Mouse (Mus musculus) ES-Bruce4 (cell line): ENCODE measurements at regions not wholly inside any gene's neighbourhood (a gene's known extent, or its start where the extent isn't known, plus 50 kb on each side); places are given as distances from the start of the nearest gene placed in this dataset.

Experiments used
- H3K27ac ChIP-seq: 2 replicates; pipeline ENCODE4 v1.5.1; 2012; ENCODE audit warnings: low read length, inconsistent platforms; ENCODE audit not compliant: insufficient read depth
- H3K27me3 ChIP-seq: 2 replicates; pipeline ENCODE4 v1.6.1; 2012; ENCODE audit warnings: mild to moderate bottlenecking, low read length, inconsistent platforms; ENCODE audit not compliant: control insufficient read depth, poor library complexity, insufficient read depth, severe bottlenecking
- H3K36me3 ChIP-seq: 2 replicates; pipeline ENCODE4 v1.6.1; 2012; ENCODE audit warnings: inconsistent platforms, mild to moderate bottlenecking, low read length, moderate library complexity; ENCODE audit not compliant: control insufficient read depth, poor library complexity, insufficient read depth, severe bottlenecking
- H3K4me1 ChIP-seq: one replicate; pipeline ENCODE4 v1.8.1; 2011; ENCODE audit warnings: low read length; ENCODE audit not compliant: control insufficient read depth, insufficient read depth
- H3K4me3 ChIP-seq: 2 replicates; pipeline ENCODE4 v1.5.1; 2011; ENCODE audit warnings: low read depth, mild to moderate bottlenecking, low read length
- H3K9ac ChIP-seq: 2 replicates; pipeline ENCODE4 v1.6.1; 2012; ENCODE audit warnings: low read depth, mild to moderate bottlenecking, inconsistent platforms; ENCODE audit not compliant: poor library complexity, severe bottlenecking
- H3K9me3 ChIP-seq: replicated peaks from 2 replicates; pipeline ENCODE4 v1.6.1; 2012; ENCODE audit warnings: mild to moderate bottlenecking, low read length, inconsistent platforms; ENCODE audit not compliant: control insufficient read depth, poor library complexity, insufficient read depth, severe bottlenecking
- CTCF ChIP-seq: IDR thresholded peaks from one replicate; pipeline ENCODE4 v1.8.1; 2011; ENCODE audit warnings: low read depth, low read length
- EP300 ChIP-seq: IDR thresholded peaks from 2 replicates; pipeline ENCODE4 v1.6.1; 2011; ENCODE audit warnings: low read depth, low read length; ENCODE audit not compliant: insufficient read depth
- POLR2A ChIP-seq: IDR thresholded peaks from one replicate; pipeline ENCODE4 v1.8.1; 2011; ENCODE audit warnings: low read length; ENCODE audit not compliant: insufficient read depth

- Histone ChIP-seq H3K4me1 (no peaks in the 10 kb centered on the region), H3K9ac (no peak overlapping the region), H3K9me3 (no peaks in the 10 kb centered on the region), H3K27me3 (no peaks in the 10 kb centered on the region), H3K27ac (no peak overlapping the region), H3K36me3 (no peaks in the 10 kb centered on the region), H3K4me3 (no peak overlapping the region)
- TF ChIP-seq POLR2A (no peak), EP300 (no peak), CTCF (no peak)
Observed at GRCm38 (mm10) chr7:95840476-95840875, 330.6 kb upstream of the Tenm4 start.

GRCm38 (mm10) chr7:95849874-95850273, 321.2 kb upstream of the Tenm4 start:
- Histone ChIP-seq H3K36me3 (no peaks in the 10 kb centered on the region), H3K9me3 (no peaks in the 10 kb centered on the region), H3K4me1 (no peaks in the 10 kb centered on the region), H3K9ac (no peak overlapping the region), H3K27ac (no peak overlapping the region), H3K27me3 (no peaks in the 10 kb centered on the region), H3K4me3 (no peak overlapping the region)
- no peak for TF ChIP-seq EP300
- no peak for TF ChIP-seq CTCF
- no peak for TF ChIP-seq POLR2A

GRCm38 (mm10) chr7:95852630-95853029, 318.4 kb upstream of the Tenm4 start:
- no peaks in the 10 kb centered on the region for H3K9me3 ChIP-seq
- TF ChIP-seq EP300 (no peak), POLR2A (no peak), CTCF (no peak)

GRCm38 (mm10) chr7:95853225-95853812, 317.7 kb upstream of the Tenm4 start:
- no peak for TF ChIP-seq CTCF
- TF ChIP-seq POLR2A = no peak
- TF ChIP-seq EP300 = no peak
- H3K36me3 ChIP-seq = no peaks in the 10 kb centered on the region
- no peak overlapping the region for H3K27ac ChIP-seq
- H3K4me3 ChIP-seq = no peak overlapping the region
- no peak overlapping the region for H3K9ac ChIP-seq
- H3K4me1 ChIP-seq = no peaks in the 10 kb centered on the region
- H3K9me3 ChIP-seq = no peaks in the 10 kb centered on the region
- no peaks in the 10 kb centered on the region for H3K27me3 ChIP-seq

More at GRCm38 (mm10) chr7:95852630-95853029, 318.4 kb upstream of the Tenm4 start:
- no peaks in the 10 kb centered on the region for H3K27me3 ChIP-seq
- H3K4me3 ChIP-seq = no peak overlapping the region
- H3K4me1 ChIP-seq = no peaks in the 10 kb centered on the region
- no peak overlapping the region for H3K27ac ChIP-seq
- no peak overlapping the region for H3K9ac ChIP-seq
- no peaks in the 10 kb centered on the region for H3K36me3 ChIP-seq

DNA sequence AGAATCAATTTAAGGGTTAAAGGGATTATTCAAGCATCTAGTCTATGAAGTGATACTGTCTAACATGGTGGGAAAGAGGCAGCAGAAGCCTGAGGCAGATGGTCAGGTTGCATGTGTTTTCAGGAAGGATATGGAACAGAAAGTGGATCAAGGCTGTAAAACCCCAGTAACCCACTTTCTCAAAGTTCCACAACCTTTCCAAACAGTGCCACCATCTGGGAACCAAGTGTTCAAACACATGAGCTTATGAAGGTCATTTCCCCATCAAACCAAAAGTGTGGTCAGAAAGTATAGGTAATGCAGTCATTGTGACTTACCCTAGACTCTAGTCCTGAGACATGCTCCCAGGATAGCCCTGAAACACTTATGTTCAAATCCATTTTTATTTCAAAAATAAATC, 312.8 kb upstream of the Tenm4 start:
- TF ChIP-seq CTCF (no peak), EP300 (no peak), POLR2A (no peak)
- H3K9me3 ChIP-seq = no peaks in the 10 kb centered on the region

GRCm38 (mm10) chr7:95864233-95864632, 306.8 kb upstream of the Tenm4 start:
- Histone ChIP-seq H3K9me3 (no peaks in the 10 kb centered on the region), H3K27me3 (no peaks in the 10 kb centered on the region), H3K4me1 (no peaks in the 10 kb centered on the region), H3K36me3 (no peaks in the 10 kb centered on the region), H3K27ac (no peak overlapping the region), H3K4me3 (no peak overlapping the region), H3K9ac (no peak overlapping the region)
- TF ChIP-seq EP300 = no peak
- TF ChIP-seq CTCF = no peak
- TF ChIP-seq POLR2A = no peak

More for the DNA sequence above, 312.8 kb upstream of the Tenm4 start:
- Histone ChIP-seq H3K4me3 (no peak overlapping the region), H3K27me3 (no peaks in the 10 kb centered on the region), H3K4me1 (no peaks in the 10 kb centered on the region), H3K36me3 (no peaks in the 10 kb centered on the region), H3K9ac (no peak overlapping the region), H3K27ac (no peak overlapping the region)
